Mouse (Mus musculus) T-helper 1 cell (primary cell): Measurements from ENCODE around the gene Gm21852.
"Not testable (repeated sequence)": the region's sequence is repeated elsewhere in the genome, so short reads cannot be mapped to it uniquely, and the experiment has no call there.

ENCODE experiments used
- in situ Hi-C: fragments of 300-600 bp; cut with MboI, MseI; formaldehyde crosslinking; loops from one replicate; pipeline ENCODE4 v1.15.1; 2025; ENCODE audit warnings: high pct_unique_total_duplicates

The Gm21852 gene

DNA sequence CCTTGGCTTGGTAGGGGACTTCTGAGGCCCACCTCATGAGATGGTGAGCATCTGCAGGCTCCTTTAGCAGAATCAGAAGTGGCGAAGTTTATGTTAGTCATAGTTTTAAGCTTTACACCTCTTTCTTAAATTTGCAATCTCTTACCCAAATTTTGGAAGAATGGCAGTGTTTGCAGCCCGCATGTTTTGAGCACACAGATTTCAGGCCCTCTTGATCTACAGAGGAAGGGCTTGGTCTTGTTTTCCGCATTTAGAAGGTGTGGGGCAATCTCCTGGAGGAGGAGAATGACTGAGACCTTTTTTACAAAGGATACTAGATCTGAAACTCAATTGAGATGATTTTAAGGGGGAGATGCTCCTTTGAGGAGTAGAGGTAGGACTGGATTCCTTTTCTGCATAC is at the start of gene Gm21852:
TSS of gene Gm21852 (minus strand) at position 101 of the 400 bp plus-strand sequence.
- in situ Hi-C loops: not testable (repeated sequence)
